Mouse (Mus musculus): Measurements from ENCODE around the gene Ubox5. TPM values are rescaled to one million over a fixed set of nuclear protein-coding genes. Genes with fewer than 3 reads are reported as not detected.

Ubox5 gene
- total and polyA plus RNA-seq, 2 experiments from 2014 or later, result 5.5 to 6.0 TPM

DNA sequence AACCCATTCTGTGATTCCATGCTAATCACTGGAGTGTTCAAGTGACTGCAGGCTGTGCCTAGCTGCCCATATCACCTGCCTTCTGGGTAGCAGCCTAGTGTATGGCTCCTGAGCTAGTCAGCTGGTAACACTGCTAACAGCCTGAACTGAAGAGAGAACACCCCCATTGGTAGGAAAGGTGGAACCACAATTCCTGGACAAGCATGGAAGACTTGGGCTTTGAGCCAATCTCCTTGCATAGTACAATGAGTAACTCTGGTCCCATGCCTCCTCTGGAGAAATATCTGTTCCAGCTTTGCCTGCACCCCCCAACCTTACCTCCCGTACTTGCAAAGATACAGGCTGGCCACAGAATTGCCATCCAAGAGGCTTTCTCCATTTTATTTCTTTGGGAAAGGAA, 2.6 kb upstream of the Ubox5 start:
- no peak overlapping the region for H3K27ac ChIP-seq (ENCODE audit: low read depth, low read length)
- H3K4me2 ChIP-seq (ENCODE audit: low read depth, low read length, poor library complexity, severe bottlenecking), result no peak overlapping the region
- no peaks in the 10 kb centered on the region for H3K9me3 ChIP-seq (ENCODE audit: low read length)
- H3K9ac ChIP-seq (replicated peaks; ENCODE audit: low read length, poor library complexity, severe bottlenecking), result no peak overlapping the region
- ATAC-seq (ENCODE audit: low FRiP score) (no peak), DNase-seq (ENCODE audit: low spot score) (peak; percentile 60)
- H3K4me3 ChIP-seq (ENCODE audit: low read depth, low read length), result no peak overlapping the region
- peaks cover 26% of the 10 kb centered on the region for H3K27me3 ChIP-seq (ENCODE audit: insufficient read depth, low read length)
- WGBS, result 52% methylated on average over 1 of the region's 1 CpGs
- peaks cover 6% of the 10 kb centered on the region for H3K4me1 ChIP-seq (ENCODE audit: insufficient read depth, low read length)
- TF ChIP-seq CTCF (IDR thresholded peaks at IDR 0.05), result no peak
- H3K36me3 ChIP-seq (ENCODE audit: insufficient read depth, low read length), result peaks cover 23% of the 10 kb centered on the region

GRCm38 (mm10) chr2:130629080-130629838, 579 bp downstream of the Ubox5 start:
- DNase-seq (ENCODE audit: low spot score), result no peak
- 3% methylated on average over 37 of the region's 37 CpGs for WGBS
- H3K27me3 ChIP-seq (ENCODE audit: insufficient read depth, low read length), result peaks cover 3% of the 10 kb centered on the region
- peak overlapping the region; percentile 97 for H3K4me3 ChIP-seq (ENCODE audit: low read depth, low read length)
- peaks cover 3% of the 10 kb centered on the region; the same call in 1 of the 2 replicates for H3K4me1 ChIP-seq (ENCODE audit: insufficient read depth, low read length)
- H3K9me3 ChIP-seq (ENCODE audit: low read length), result no peaks in the 10 kb centered on the region
- H3K27ac ChIP-seq (ENCODE audit: low read depth, low read length), result peak overlapping the region; percentile 75
- peak overlapping the region; percentile 93 for H3K9ac ChIP-seq (replicated peaks; ENCODE audit: low read length, poor library complexity, severe bottlenecking)
- no peak for TF ChIP-seq CTCF (IDR thresholded peaks at IDR 0.05)
- H3K36me3 ChIP-seq (ENCODE audit: insufficient read depth, low read length), result peaks cover 7% of the 10 kb centered on the region
- H3K4me2 ChIP-seq (ENCODE audit: low read depth, low read length, poor library complexity, severe bottlenecking), result peak overlapping the region; percentile 91
- peak; percentile 36 for ATAC-seq (ENCODE audit: low FRiP score)

DNA sequence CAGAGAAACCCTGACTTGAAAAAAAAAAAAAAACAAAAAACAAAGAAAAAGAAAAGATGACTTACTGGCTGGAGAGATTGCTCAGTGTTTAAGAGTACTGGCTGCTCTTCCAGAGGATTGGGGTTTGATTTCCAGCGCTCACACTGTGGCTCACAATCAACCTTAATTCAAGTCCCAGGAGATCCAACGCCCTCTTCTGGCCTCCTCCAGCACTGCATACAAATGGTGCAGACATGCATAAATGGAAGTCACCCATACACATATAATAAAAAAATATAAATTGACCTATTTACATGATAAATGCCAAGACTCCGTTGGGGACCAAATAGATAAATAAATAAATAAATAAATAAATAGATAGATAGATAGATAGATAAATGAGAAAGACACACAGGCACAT, 1.4 kb downstream of the Ubox5 start:
- Histone ChIP-seq H3K9me3 (ENCODE audit: low read length) (no peaks in the 10 kb centered on the region), H3K36me3 (ENCODE audit: insufficient read depth, low read length) (peaks cover 6% of the 10 kb centered on the region; the same call in 1 of the 2 replicates), H3K9ac (replicated peaks; ENCODE audit: low read length, poor library complexity, severe bottlenecking) (no peak overlapping the region), H3K4me1 (ENCODE audit: insufficient read depth, low read length) (peaks cover 3% of the 10 kb centered on the region; the same call in 1 of the 2 replicates), H3K4me3 (ENCODE audit: low read depth, low read length) (peak overlapping the region; percentile 97; the same call in 1 of the 2 replicates), H3K27ac (ENCODE audit: low read depth, low read length) (no peak overlapping the region), H3K4me2 (ENCODE audit: low read depth, low read length, poor library complexity, severe bottlenecking) (no peak overlapping the region; the same call in 1 of the 2 replicates), H3K27me3 (ENCODE audit: insufficient read depth, low read length) (no peaks in the 10 kb centered on the region)
- ATAC-seq (ENCODE audit: low FRiP score) (no peak), DNase-seq (ENCODE audit: low spot score) (no peak)
- WGBS, result 66% methylated on average over 3 of the region's 3 CpGs
- TF ChIP-seq CTCF (IDR thresholded peaks at IDR 0.05), result peak; percentile 40

DNA sequence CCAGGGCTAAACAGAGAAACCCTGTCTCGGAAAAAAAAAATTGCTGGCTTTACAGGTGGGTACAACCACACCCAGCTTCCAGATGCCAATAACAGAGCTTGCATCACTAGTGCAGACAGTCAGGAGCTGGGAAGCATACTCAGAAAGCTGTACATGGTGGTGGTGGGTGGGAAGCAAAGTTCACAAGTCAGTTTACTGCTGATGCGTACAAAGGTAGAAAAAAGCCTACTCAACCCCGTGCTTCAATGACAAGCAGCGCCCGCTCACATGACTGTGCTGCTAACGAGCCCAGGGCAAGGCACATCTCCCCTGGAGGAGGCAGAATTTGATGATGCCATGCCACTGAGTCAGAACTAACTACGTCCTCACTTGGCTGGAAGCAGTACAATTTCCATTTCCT, 10.9 kb downstream of the Ubox5 start:
- Histone ChIP-seq H3K36me3 (ENCODE audit: insufficient read depth, low read length) (peaks cover 22% of the 10 kb centered on the region), H3K4me2 (ENCODE audit: low read depth, low read length, poor library complexity, severe bottlenecking) (no peak overlapping the region), H3K4me3 (ENCODE audit: low read depth, low read length) (no peak overlapping the region), H3K9me3 (ENCODE audit: low read length) (no peaks in the 10 kb centered on the region), H3K27ac (ENCODE audit: low read depth, low read length) (no peak overlapping the region), H3K9ac (replicated peaks; ENCODE audit: low read length, poor library complexity, severe bottlenecking) (no peak overlapping the region), H3K4me1 (ENCODE audit: insufficient read depth, low read length) (no peaks in the 10 kb centered on the region), H3K27me3 (ENCODE audit: insufficient read depth, low read length) (no peaks in the 10 kb centered on the region)
- no peak for DNase-seq (ENCODE audit: low spot score)
- no peak for TF ChIP-seq CTCF (IDR thresholded peaks at IDR 0.05)
- ATAC-seq (ENCODE audit: low FRiP score), result no peak
- 97% methylated on average over 7 of the region's 7 CpGs for WGBS

GRCm38 (mm10) chr2:130613091-130613490, 16.7 kb downstream of the Ubox5 start:
- no peak overlapping the region for H3K4me3 ChIP-seq (ENCODE audit: low read depth, low read length)
- DNase-seq (ENCODE audit: low spot score), result peak; percentile 17
- no peak overlapping the region for H3K27ac ChIP-seq (ENCODE audit: low read depth, low read length)
- 71% methylated on average over 3 of the region's 3 CpGs for WGBS
- peaks cover 24% of the 10 kb centered on the region for H3K36me3 ChIP-seq (ENCODE audit: insufficient read depth, low read length)
- no peaks in the 10 kb centered on the region for H3K4me1 ChIP-seq (ENCODE audit: insufficient read depth, low read length)
- ATAC-seq (ENCODE audit: low FRiP score), result no peak
- H3K27me3 ChIP-seq (ENCODE audit: insufficient read depth, low read length), result no peaks in the 10 kb centered on the region
- no peak overlapping the region for H3K4me2 ChIP-seq (ENCODE audit: low read depth, low read length, poor library complexity, severe bottlenecking)
- H3K9me3 ChIP-seq (ENCODE audit: low read length), result no peaks in the 10 kb centered on the region
- TF ChIP-seq CTCF (IDR thresholded peaks at IDR 0.05), result peak; percentile 53
- H3K9ac ChIP-seq (replicated peaks; ENCODE audit: low read length, poor library complexity, severe bottlenecking), result no peak overlapping the region

- H3K27ac ChIP-seq (ENCODE audit: low read depth, low read length), result no peak overlapping the region
- 86% methylated on average over 4 of the region's 4 CpGs for WGBS
- DNase-seq (ENCODE audit: low spot score), result no peak
- no peaks in the 10 kb centered on the region for H3K4me1 ChIP-seq (ENCODE audit: insufficient read depth, low read length)
- TF ChIP-seq CTCF (IDR thresholded peaks at IDR 0.05), result no peak
- H3K9me3 ChIP-seq (ENCODE audit: low read length), result no peaks in the 10 kb centered on the region
- H3K4me2 ChIP-seq (ENCODE audit: low read depth, low read length, poor library complexity, severe bottlenecking), result no peak overlapping the region
- no peak for ATAC-seq (ENCODE audit: low FRiP score)
- no peak overlapping the region for H3K4me3 ChIP-seq (ENCODE audit: low read depth, low read length)
- H3K36me3 ChIP-seq (ENCODE audit: insufficient read depth, low read length), result peaks cover 36% of the 10 kb centered on the region
- H3K27me3 ChIP-seq (ENCODE audit: insufficient read depth, low read length), result no peaks in the 10 kb centered on the region
- no peak overlapping the region for H3K9ac ChIP-seq (replicated peaks; ENCODE audit: low read length, poor library complexity, severe bottlenecking)
These were observed 27.6 kb downstream of the Ubox5 start for GRCm38 (mm10) chr2:130602195-130602594.

Data from midbrain, postnatal 0 days (tissue).